Mouse (Mus musculus) CH12.LX (cell line): ENCODE results near the gene Thbs1. TPM values are rescaled to one million over a fixed set of nuclear protein-coding genes. Genes with fewer than 3 reads are reported as not detected.

Source experiments
- DNase-seq: peaks from one replicate; pipeline ENCODE4 v3.0.0-alpha.2; 2013; ENCODE audit errors: extremely low read depth
- H3K27ac ChIP-seq: 2 replicates; pipeline ENCODE4 v1.5.1; 2012; ENCODE audit warnings: low read depth, mild to moderate bottlenecking, control low read depth, moderate library complexity; ENCODE audit not compliant: insufficient read depth
- H3K27me3 ChIP-seq: replicated peaks from 2 replicates; pipeline ENCODE3; 2012; ENCODE audit warnings: inconsistent platforms
- H3K36me3 ChIP-seq, 2 experiments: replicated peaks in 1 of 2; 2 replicates each; pipeline versions ENCODE3 to v1.6.1; 2012; ENCODE audit warnings: inconsistent platforms in 1 of 2, low read length in 1 of 2, mild to moderate bottlenecking in 1 of 2, mixed read lengths in 1 of 2, moderate library complexity in 1 of 2; ENCODE audit not compliant: control insufficient read depth in 1 of 2, insufficient read depth in 1 of 2
- H3K4me1 ChIP-seq, 2 experiments: 2 replicates each; pipeline ENCODE4 v1.6.1; 2012; ENCODE audit warnings: inconsistent platforms in 1 of 2, moderate library complexity in 1 of 2; ENCODE audit not compliant: insufficient read depth in 2 of 2, control insufficient read depth in 1 of 2
- H3K4me2 ChIP-seq: 2 replicates; pipeline ENCODE4 v1.6.1; 2012; ENCODE audit warnings: low read depth, mild to moderate bottlenecking, control low read depth; ENCODE audit not compliant: poor library complexity, insufficient read depth, severe bottlenecking
- H3K4me3 ChIP-seq, 3 experiments: fragments of 150-350 bp in 1 of 3; sonication (generic) in 1 of 3; replicated peaks in 1 of 3; 2 replicates each; pipeline versions ENCODE3 to v1.5.1; 2011 to 2012; ENCODE audit warnings: low read depth in 2 of 3, low read length in 2 of 3, mild to moderate bottlenecking in 2 of 3, moderate library complexity in 2 of 3, control low read depth in 1 of 3, improper control_type of control experiment in 1 of 3, inconsistent platforms in 1 of 3, mixed read lengths in 1 of 3; ENCODE audit not compliant: poor library complexity in 1 of 3
- H3K79me2 ChIP-seq: replicated peaks from 2 replicates; pipeline ENCODE4 v1.6.1; 2012; ENCODE audit warnings: mild to moderate bottlenecking, moderate library complexity; ENCODE audit not compliant: control insufficient read depth, poor library complexity, insufficient read depth, severe bottlenecking; ENCODE audit errors: extremely low read depth
- H3K9ac ChIP-seq: 2 replicates; pipeline ENCODE4 v1.6.1; 2012; ENCODE audit warnings: low read depth, mild to moderate bottlenecking, control low read depth, moderate library complexity; ENCODE audit not compliant: insufficient read depth
- H3K9me3 ChIP-seq: replicated peaks from 2 replicates; pipeline ENCODE3; 2012; ENCODE audit warnings: low read length, inconsistent platforms, mixed read lengths
- CHD1 ChIP-seq: IDR thresholded peaks from 2 replicates; pipeline ENCODE4 v1.6.1; 2012; ENCODE audit warnings: low read depth, low read length, improper control_type of control experiment, inconsistent platforms
- EP300 ChIP-seq: IDR thresholded peaks from 2 replicates; pipeline ENCODE4 v1.6.1; 2011; ENCODE audit warnings: low read length, improper control_type of control experiment
- IRF4 ChIP-seq: IDR thresholded peaks from 2 replicates; pipeline ENCODE4 v1.6.1; 2014; ENCODE audit warnings: low read depth, mild to moderate bottlenecking, inconsistent platforms, low read length, improper control_type of control experiment
- JUN ChIP-seq: IDR thresholded peaks from 2 replicates; pipeline ENCODE4 v1.6.1; 2011; ENCODE audit warnings: low read depth, mild to moderate bottlenecking, low read length, improper control_type of control experiment, moderate library complexity; ENCODE audit not compliant: insufficient read depth
- KAT2A ChIP-seq: IDR thresholded peaks from 2 replicates; pipeline ENCODE4 v1.6.1; 2012; ENCODE audit warnings: low read length, improper control_type of control experiment, inconsistent platforms; ENCODE audit not compliant: insufficient replicate concordance
- MAFK ChIP-seq: IDR thresholded peaks from 2 replicates; pipeline ENCODE4 v1.6.1; 2011; ENCODE audit warnings: low read length, improper control_type of control experiment; ENCODE audit not compliant: insufficient replicate concordance
- MEF2A ChIP-seq: IDR thresholded peaks from 2 replicates; pipeline ENCODE4 v1.6.1; 2014; ENCODE audit warnings: low read depth, mild to moderate bottlenecking, inconsistent platforms, low read length, improper control_type of control experiment, borderline replicate concordance
- SIN3A ChIP-seq: IDR thresholded peaks from 2 replicates; pipeline ENCODE4 v1.6.1; 2012; ENCODE audit warnings: low read length, improper control_type of control experiment, inconsistent platforms
- TBP ChIP-seq: conservative IDR thresholded peaks from 2 replicates; pipeline ENCODE4 v1.6.1; 2011; ENCODE audit warnings: low read depth, low read length, improper control_type of control experiment
- USF1 ChIP-seq: IDR thresholded peaks from 2 replicates; pipeline ENCODE4 v1.6.1; 2014; ENCODE audit warnings: low read depth, mild to moderate bottlenecking, inconsistent platforms, low read length, improper control_type of control experiment
- ZKSCAN1 ChIP-seq: IDR thresholded peaks from 2 replicates; pipeline ENCODE4 v1.6.1; 2012; ENCODE audit warnings: low read depth, inconsistent platforms, low read length, improper control_type of control experiment, borderline replicate concordance
- ZNF384 ChIP-seq: IDR thresholded peaks from 2 replicates; pipeline ENCODE4 v1.6.1; 2012; ENCODE audit warnings: low read depth, low read length, improper control_type of control experiment, inconsistent platforms
- dilution Hi-C: fragments of 300-500 bp; cut with MboI; formaldehyde crosslinking; loops from 2 replicates; pipeline ENCODE4 v1.14.3; 2020; ENCODE audit warnings: low sequenced_read_pairs; ENCODE audit not compliant: extremely low pct_unique_long_range_greater_than_20kb, extremely low pct_ligation_motif_present
- in situ Hi-C: fragments of 300-500 bp; cut with MboI; formaldehyde crosslinking; loops from 3 replicates; pipeline ENCODE4 v1.14.3; 2019; ENCODE audit warnings: low sequenced_read_pairs, low pct_ligation_motif_present, low pct_unique_long_range_greater_than_20kb, mixed read lengths
- polyA plus RNA-seq: library from polyadenylated mRNA; unstranded; fragments of >175 nt; gene quantifications from 2 replicates; pipeline ENCODE4 v1.2.1, GENCODE M21; 2012; ENCODE audit warnings: low read depth; ENCODE audit not compliant: insufficient read length
- total RNA-seq, 2 experiments: library from RNA; depleted of rRNA; stranded (reverse); fragments of 300-350 nt in 1 of 2; fragments of >200 nt in 1 of 2; gene quantifications; 2 replicates each; pipeline ENCODE4 v1.2.3; 2012 to 2014

Thbs1 gene
- total and polyA plus RNA-seq, 3 experiments: 0.03 TPM; not detected in 2

DNA sequence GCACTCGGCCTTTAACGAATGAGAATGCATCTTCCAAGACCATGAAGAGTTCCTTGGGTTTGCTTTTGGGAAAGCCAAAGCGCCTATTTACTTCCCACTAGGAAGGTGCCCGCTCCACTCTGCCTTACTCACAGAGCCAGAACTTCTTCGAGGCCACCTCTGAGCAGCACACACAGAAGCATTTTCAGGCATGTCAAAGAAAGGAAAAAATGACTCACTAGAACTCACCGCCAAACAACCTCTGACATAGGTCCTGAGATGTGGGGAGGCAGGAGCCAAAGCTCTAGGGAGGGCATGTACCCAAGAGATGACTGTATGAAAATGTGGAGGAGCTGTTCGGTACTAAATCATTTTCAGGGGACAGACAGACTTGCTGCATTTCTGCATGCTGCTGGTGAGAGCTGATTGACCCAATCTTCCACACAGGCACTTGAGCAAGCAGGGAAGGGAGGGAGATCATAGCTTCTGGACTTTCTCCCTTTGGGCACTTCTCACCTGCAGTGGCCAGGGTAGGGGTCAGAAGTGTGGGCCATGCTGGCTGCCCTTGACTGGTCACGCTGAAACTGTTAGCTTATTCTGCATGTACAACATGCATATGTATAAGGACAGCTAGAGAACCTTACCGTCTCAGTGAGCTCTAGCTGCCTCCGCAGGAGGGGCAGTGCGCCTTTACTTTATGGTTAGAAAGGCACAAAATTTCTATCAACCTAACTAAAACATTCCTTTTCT, 13.7 kb downstream of the Thbs1 start (continued):
- TF ChIP-seq MAFK: no peak

DNA sequence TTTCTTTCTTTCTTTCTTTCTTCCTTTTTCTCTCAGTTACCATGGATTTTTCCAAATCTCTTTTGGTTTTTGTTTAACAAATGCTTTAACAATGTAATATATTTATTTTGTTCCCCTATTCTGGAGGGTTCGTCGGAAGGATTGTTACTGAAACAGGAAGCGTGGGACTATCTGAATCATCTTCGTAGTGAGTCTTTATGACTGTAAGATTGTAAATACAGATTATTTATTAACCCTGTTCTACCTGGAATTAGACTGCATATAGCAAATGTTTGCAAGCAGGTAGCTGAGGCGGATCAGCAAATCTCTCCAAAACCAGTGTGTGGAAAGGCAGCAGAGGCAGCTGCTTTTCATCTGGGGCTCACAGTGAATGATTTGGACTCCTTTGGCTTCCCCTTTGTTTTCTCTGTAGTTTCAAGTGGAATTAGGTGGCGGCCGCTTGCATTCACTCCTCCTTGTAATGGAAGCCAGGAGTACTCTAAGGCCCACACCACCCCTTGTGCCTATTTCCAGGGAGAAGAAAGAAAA, 14.3 kb downstream of the Thbs1 start:
- dilution Hi-C loops: no loop called here

DNA sequence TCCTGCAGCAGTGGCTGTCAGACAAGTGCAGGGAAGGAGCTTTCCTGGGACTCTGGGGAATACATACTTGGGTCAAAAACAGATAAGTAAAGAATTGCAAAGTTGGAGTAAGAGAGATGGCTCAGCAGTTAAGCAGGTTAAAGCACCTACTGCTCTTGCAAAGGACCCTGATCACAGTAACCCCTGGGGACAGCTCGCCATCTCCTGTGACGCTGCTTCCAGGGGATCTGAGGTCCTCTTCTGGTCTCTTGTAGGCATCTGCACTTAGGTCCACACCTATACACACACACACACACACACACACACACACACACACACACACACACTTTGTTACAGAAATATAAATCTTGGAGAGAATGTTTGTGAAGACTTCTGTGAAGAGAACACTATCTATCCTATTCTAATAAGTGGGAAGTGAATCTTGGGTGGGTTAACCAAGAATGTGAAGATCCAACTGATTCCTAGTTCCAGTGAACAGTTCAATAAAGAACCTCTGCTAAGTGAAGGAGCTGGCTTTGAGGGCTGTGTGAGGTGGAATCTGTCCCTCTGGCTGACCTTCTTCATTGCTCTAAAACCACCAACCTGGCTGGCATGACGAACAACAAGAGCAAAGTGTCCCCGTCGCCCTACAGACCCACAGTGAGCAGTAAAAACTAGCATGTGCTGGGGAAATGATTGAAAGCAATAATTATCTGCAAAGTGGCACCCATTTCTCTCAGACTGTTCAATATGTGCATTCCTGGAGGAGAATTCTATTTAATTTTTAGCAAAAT, 16.0 kb downstream of the Thbs1 start:
- Histone ChIP-seq H3K36me3 (no peaks in the 10 kb centered on the region), H3K4me3 (no peak overlapping the region), H3K9ac (no peak overlapping the region), H3K79me2 (no peaks in the 10 kb centered on the region), H3K27ac (no peak overlapping the region), H3K9me3 (no peaks in the 10 kb centered on the region), H3K4me1 (peaks cover 3 to 21% of the 10 kb centered on the region in 2 experiments; a peak in 2 of 4 replicates), H3K4me2 (no peak overlapping the region), H3K27me3 (peaks cover 5% of the 10 kb centered on the region)
- TF ChIP-seq KAT2A: no peak
- no peak for TF ChIP-seq ZKSCAN1
- TF ChIP-seq EP300: no peak
- no peak for TF ChIP-seq ZNF384
- no peak for TF ChIP-seq MEF2A
- no peak for TF ChIP-seq SIN3A
- TF ChIP-seq CHD1: no peak
- no peak for TF ChIP-seq TBP
- TF ChIP-seq JUN: no peak
- no peak for DNase-seq
- dilution Hi-C loops (no loop called here), in situ Hi-C loops (no loop called here)

More for the DNA sequence above, 14.3 kb downstream of the Thbs1 start:
- Histone ChIP-seq H3K27me3 (peaks cover 5% of the 10 kb centered on the region), H3K9ac (no peak overlapping the region), H3K36me3 (no peaks in the 10 kb centered on the region), H3K4me1 (peaks cover 3 to 21% of the 10 kb centered on the region in 2 experiments; a peak in 2 of 4 replicates), H3K9me3 (no peaks in the 10 kb centered on the region), H3K27ac (no peak overlapping the region), H3K4me2 (peak overlapping the region; percentile 52; the same call in 1 of the 2 replicates), H3K79me2 (no peaks in the 10 kb centered on the region), H3K4me3 (peak overlapping the region in 1 of 3 experiments; percentile 33)
- in situ Hi-C loops: no loop called here
- peak; percentile 10; the same call in 1 of the 2 replicates for TF ChIP-seq EP300
- TF ChIP-seq IRF4: peak; percentile 29; the same call in 1 of the 2 replicates
- no peak for TF ChIP-seq USF1
- peak; percentile 40 for DNase-seq
